Mouse (Mus musculus) G1E (cell line): Measurements from ENCODE around the gene Pamr1.

Experiments used
- CTCF ChIP-seq: IDR thresholded peaks from 2 replicates; pipeline ENCODE4 v1.5.1; 2012; ENCODE audit warnings: low read depth, low read length, inconsistent platforms, mixed read lengths
- GATA1 ChIP-seq: IDR thresholded peaks from 2 replicates; pipeline ENCODE4 v1.6.1; 2012; ENCODE audit warnings: borderline replicate concordance, low read length, inconsistent platforms, mixed read lengths
- GATA2 ChIP-seq: IDR thresholded peaks from 2 replicates; pipeline ENCODE4 v1.6.1; 2012; ENCODE audit warnings: low read depth, low read length, inconsistent platforms, borderline replicate concordance
- POLR2AphosphoS5 ChIP-seq: IDR thresholded peaks from 2 replicates; pipeline ENCODE4 v1.6.1; 2012; ENCODE audit warnings: low read depth, low read length, inconsistent platforms; ENCODE audit not compliant: insufficient replicate concordance
- TAL1 ChIP-seq: conservative IDR thresholded peaks from 2 replicates; pipeline ENCODE4 v1.6.1; 2012; ENCODE audit warnings: low read depth, low read length, inconsistent platforms, mixed read lengths

GRCm38 (mm10) chr2:102527563-102527962 lies 22.2 kb upstream of the Pamr1 start:
- TF ChIP-seq CTCF (no peak), TAL1 (no peak), GATA2 (no peak), POLR2AphosphoS5 (no peak), GATA1 (no peak)
